Mouse (Mus musculus) intestine, embryonic 14.5 days (tissue): ENCODE data around the gene Tex14. TPM values are rescaled to one million over a fixed set of nuclear protein-coding genes. Genes with fewer than 3 reads are reported as not detected.
A peak's percentile ranks its signal among the peaks of the same experiment; 100 is the strongest.

Experiments used
- ATAC-seq: fragments of 200-750 bp; cut with Nextera tagmentation; replicated peaks from 2 replicates; pipeline ENCODE4 v1.8.0; 2017; ENCODE audit warnings: low read depth, moderate number of reproducible peaks, moderate TSS enrichment, moderate library complexity; ENCODE audit not compliant: low FRiP score, low TSS enrichment
- DNase-seq: peaks from one replicate; pipeline ENCODE4 v3.0.0-alpha.2; 2018; ENCODE audit warnings: low spot score
- H3K27ac ChIP-seq: fragments of 300-500 bp; sonication (generic); 2 replicates; pipeline ENCODE4 v1.5.1; 2014; ENCODE audit warnings: low read depth, mild to moderate bottlenecking, control low read depth
- H3K27me3 ChIP-seq: fragments of 300-500 bp; sonication (generic); replicated peaks from 2 replicates; pipeline ENCODE4 v1.6.1; 2014; ENCODE audit warnings: low read length, control low read depth; ENCODE audit not compliant: control insufficient read depth, insufficient read depth
- H3K36me3 ChIP-seq: fragments of 300-500 bp; sonication (generic); 2 replicates; pipeline ENCODE4 v1.6.1; 2014; ENCODE audit warnings: low read length, control low read depth; ENCODE audit not compliant: control insufficient read depth, insufficient read depth
- H3K4me1 ChIP-seq: fragments of 300-500 bp; sonication (generic); replicated peaks from 2 replicates; pipeline ENCODE4 v1.6.1; 2014; ENCODE audit warnings: low read length, control low read depth, mixed read lengths; ENCODE audit not compliant: control insufficient read depth, insufficient read depth
- H3K4me2 ChIP-seq: fragments of 300-500 bp; sonication (generic); 2 replicates; pipeline ENCODE4 v1.6.1; 2014; ENCODE audit warnings: low read length
- H3K4me3 ChIP-seq: fragments of 300-500 bp; sonication (generic); 2 replicates; pipeline ENCODE4 v1.5.1; 2014; ENCODE audit warnings: low read depth, low read length, control low read depth, mixed read lengths
- H3K9ac ChIP-seq: fragments of 300-500 bp; sonication (generic); 2 replicates; pipeline ENCODE4 v1.6.1; 2014; ENCODE audit warnings: mild to moderate bottlenecking, low read length
- H3K9me3 ChIP-seq: fragments of 300-500 bp; sonication (generic); 2 replicates; pipeline ENCODE4 v1.6.1; 2016; ENCODE audit warnings: low read length, control low read depth; ENCODE audit not compliant: control insufficient read depth
- WGBS: fragments of 180-500 bp; shearing (Covaris S2); extraction: QIAGEN DNeasy Blood & Tissue Kit; methylation state at CpG from one replicate; pipeline ENCODE4 v1.1.7; 2014; 5-methylcytosine and 5-hydroxymethylcytosine counted together
- polyA plus RNA-seq: library from polyadenylated mRNA; unstranded; fragments of >200 nt; fragmentation: Nextera tagmentation; extraction: Ambion mirVana; gene quantifications from 2 replicates; pipeline ENCODE4 v1.2.1, GENCODE M21; 2014

Tex14 gene
- polyA plus RNA-seq, 1 experiment from 2014 or later = 0.65 TPM

GRCm38 (mm10) chr11:87542285-87542684 lies 137.4 kb downstream of the Tex14 start:
- no peak overlapping the region for H3K4me2 ChIP-seq
- no peak overlapping the region for H3K4me3 ChIP-seq
- H3K27ac ChIP-seq = no peak overlapping the region
- WGBS = 31% methylated on average over 8 of the region's 8 CpGs
- H3K9me3 ChIP-seq = no peaks in the 10 kb centered on the region
- no peak overlapping the region for H3K9ac ChIP-seq
- no peak for DNase-seq
- no peaks in the 10 kb centered on the region for H3K36me3 ChIP-seq
- no peaks in the 10 kb centered on the region for H3K27me3 ChIP-seq
- ATAC-seq = no peak
- no peaks in the 10 kb centered on the region; the same call in 1 of the 2 replicates for H3K4me1 ChIP-seq

- H3K27me3 ChIP-seq = no peaks in the 10 kb centered on the region
- ATAC-seq (no peak), DNase-seq (no peak)
- H3K36me3 ChIP-seq = no peaks in the 10 kb centered on the region
- H3K9ac ChIP-seq = no peak overlapping the region
- WGBS = 64% methylated on average over 3 of the region's 3 CpGs
- no peak overlapping the region for H3K27ac ChIP-seq
- no peak overlapping the region for H3K4me2 ChIP-seq
- H3K4me1 ChIP-seq = no peaks in the 10 kb centered on the region; the same call in 1 of the 2 replicates
- no peaks in the 10 kb centered on the region for H3K9me3 ChIP-seq
- H3K4me3 ChIP-seq = no peak overlapping the region
Observed at GRCm38 (mm10) chr11:87542906-87543305, 138.0 kb downstream of the Tex14 start.

- no peak for ATAC-seq
- Histone ChIP-seq H3K27me3 (no peaks in the 10 kb centered on the region), H3K9me3 (no peaks in the 10 kb centered on the region)
Observed at GRCm38 (mm10) chr11:87553342-87553741, 148.5 kb downstream of the Tex14 start.

GRCm38 (mm10) chr11:87554386-87554785 lies 149.5 kb downstream of the Tex14 start:
- DNase-seq (no peak), ATAC-seq (no peak)
- H3K36me3 ChIP-seq = no peaks in the 10 kb centered on the region
- 37% methylated on average over 5 of the region's 5 CpGs for WGBS
- no peaks in the 10 kb centered on the region for H3K9me3 ChIP-seq
- H3K9ac ChIP-seq = no peak overlapping the region
- no peak overlapping the region for H3K4me2 ChIP-seq
- no peak overlapping the region for H3K4me3 ChIP-seq
- H3K27ac ChIP-seq = peak overlapping the region; percentile 29; the same call in 1 of the 2 replicates
- no peaks in the 10 kb centered on the region for H3K27me3 ChIP-seq
- H3K4me1 ChIP-seq = peaks cover 18% of the 10 kb centered on the region

More at GRCm38 (mm10) chr11:87553342-87553741, 148.5 kb downstream of the Tex14 start:
- Histone ChIP-seq H3K9ac (no peak overlapping the region), H3K27ac (no peak overlapping the region), H3K4me2 (no peak overlapping the region), H3K4me3 (no peak overlapping the region), H3K4me1 (peaks cover 18% of the 10 kb centered on the region), H3K36me3 (no peaks in the 10 kb centered on the region)
- no peak for DNase-seq
- 77% methylated on average over 4 of the region's 4 CpGs for WGBS

GRCm38 (mm10) chr11:87555106-87555703 lies 150.3 kb downstream of the Tex14 start:
- no peaks in the 10 kb centered on the region for H3K9me3 ChIP-seq
- H3K4me3 ChIP-seq = no peak overlapping the region
- WGBS = 11% methylated on average over 2 of the region's 2 CpGs
- no peaks in the 10 kb centered on the region for H3K36me3 ChIP-seq
- ATAC-seq (no peak), DNase-seq (no peak)
- H3K27ac ChIP-seq = peak overlapping the region; percentile 65; the same call in 1 of the 2 replicates
- H3K4me2 ChIP-seq = no peak overlapping the region
- H3K9ac ChIP-seq = no peak overlapping the region
- peaks cover 18% of the 10 kb centered on the region for H3K4me1 ChIP-seq
- no peaks in the 10 kb centered on the region for H3K27me3 ChIP-seq

- Histone ChIP-seq H3K27me3 (no peaks in the 10 kb centered on the region), H3K9me3 (no peaks in the 10 kb centered on the region), H3K4me1 (no peaks in the 10 kb centered on the region), H3K36me3 (no peaks in the 10 kb centered on the region), H3K9ac (no peak overlapping the region), H3K4me2 (no peak overlapping the region), H3K4me3 (no peak overlapping the region), H3K27ac (no peak overlapping the region)
- WGBS = 64% methylated on average over 6 of the region's 6 CpGs
- no peak for ATAC-seq
- DNase-seq = no peak
Observed at GRCm38 (mm10) chr11:87561208-87561607, 156.3 kb downstream of the Tex14 start.

- DNase-seq (no peak), ATAC-seq (no peak)
- H3K9ac ChIP-seq = no peak within 1 kb of the TSS
- no peak within 1 kb of the TSS for H3K4me2 ChIP-seq
- H3K4me3 ChIP-seq = no peak within 1 kb of the TSS
- 72% methylated on average over 3 of the region's 3 CpGs for WGBS
- no peaks in the 10 kb centered on the region for H3K27me3 ChIP-seq
- H3K9me3 ChIP-seq = no peaks in the 10 kb centered on the region
- no peak within 1 kb of the TSS for H3K27ac ChIP-seq
- H3K4me1 ChIP-seq = no peaks in the 10 kb centered on the region
- no peaks in the 10 kb centered on the region for H3K36me3 ChIP-seq
Observed at GRCm38 (mm10) chr11:87566501-87566900, 161.6 kb downstream of the Tex14 start, which contains the start of gene Gm11492. TSS of gene Gm11492 (plus strand) at chr11:87566653.

- H3K4me3 ChIP-seq = no peak within 1 kb of the TSS
- H3K4me2 ChIP-seq = no peak within 1 kb of the TSS
- ATAC-seq (no peak), DNase-seq (no peak)
- 73% methylated on average over 7 of the region's 7 CpGs for WGBS
- no peaks in the 10 kb centered on the region for H3K4me1 ChIP-seq
- no peak within 1 kb of the TSS for H3K27ac ChIP-seq
- H3K9me3 ChIP-seq = no peaks in the 10 kb centered on the region
- no peak within 1 kb of the TSS for H3K9ac ChIP-seq
- no peaks in the 10 kb centered on the region for H3K27me3 ChIP-seq
- no peaks in the 10 kb centered on the region for H3K36me3 ChIP-seq
Observed at GRCm38 (mm10) chr11:87568255-87568953, 163.5 kb downstream of the Tex14 start, which contains the start of gene Sept4. TSS of gene Sept4 (plus strand) at chr11:87568903.
